Mouse (Mus musculus): Measurements from ENCODE around the gene Pir. TPM values are rescaled to one million over a fixed set of nuclear protein-coding genes. Genes with fewer than 3 reads are reported as not detected.
A peak's percentile ranks its signal among the peaks of the same experiment; 100 is the strongest.

The Pir gene
- total RNA-seq (2021): 1 to 10 TPM; 4.9 to 7.2 TPM

DNA sequence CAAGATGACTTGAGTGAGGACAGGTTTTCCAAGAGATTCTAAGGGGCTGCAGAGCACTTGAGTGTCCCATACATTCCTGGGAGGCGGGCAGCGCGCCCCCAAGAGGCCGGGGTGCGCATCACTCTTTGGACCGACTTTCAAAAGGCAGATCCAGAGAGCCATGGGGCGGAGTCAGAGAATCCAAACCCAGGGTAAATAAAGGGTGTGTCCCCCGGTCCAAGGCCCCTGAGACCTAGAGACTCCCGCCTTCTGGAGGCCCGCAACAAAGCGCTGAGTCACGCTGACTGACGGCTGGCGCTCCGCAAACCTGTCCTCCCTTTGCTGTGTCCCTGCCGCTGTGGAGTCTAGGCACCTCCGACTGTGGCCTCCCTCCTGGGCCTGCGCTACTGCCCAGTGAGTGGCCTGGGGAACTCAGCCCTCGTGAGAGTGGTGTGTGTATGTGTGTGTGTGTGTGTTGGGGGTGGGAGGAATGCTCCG lies at the start of gene Pir:
TSS of gene Pir (plus strand) at position 87 of the 477 bp plus-strand sequence.
- intact Hi-C loops (cut with DNase I): loop anchor here (5.0 kb wide), 1 partner anchor 72 kb away; no protein-coding TSS in a partner anchor
- peak; percentile 48 to 57 for DNase-seq

DNA sequence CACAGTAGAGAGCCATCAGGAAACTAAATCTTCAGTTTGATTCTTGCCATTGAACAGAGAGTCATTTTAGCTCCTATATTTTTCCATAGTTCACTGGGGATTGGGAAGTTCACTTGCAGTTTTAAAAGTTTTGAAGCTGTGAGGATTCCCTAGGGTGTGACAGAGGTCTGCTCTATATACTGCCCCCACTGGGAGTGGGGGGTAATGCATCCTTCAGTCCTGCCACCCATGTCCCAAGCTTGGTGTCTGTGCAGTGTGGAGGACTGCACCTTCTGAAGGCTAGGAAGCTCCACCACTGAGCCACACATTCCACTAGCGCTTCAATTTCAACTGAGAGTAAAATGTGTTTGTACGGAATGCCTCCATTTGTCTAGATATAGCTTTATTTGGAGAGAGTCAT lies 47.2 kb upstream of the Pir start:
- DNase-seq: no peak

DNA sequence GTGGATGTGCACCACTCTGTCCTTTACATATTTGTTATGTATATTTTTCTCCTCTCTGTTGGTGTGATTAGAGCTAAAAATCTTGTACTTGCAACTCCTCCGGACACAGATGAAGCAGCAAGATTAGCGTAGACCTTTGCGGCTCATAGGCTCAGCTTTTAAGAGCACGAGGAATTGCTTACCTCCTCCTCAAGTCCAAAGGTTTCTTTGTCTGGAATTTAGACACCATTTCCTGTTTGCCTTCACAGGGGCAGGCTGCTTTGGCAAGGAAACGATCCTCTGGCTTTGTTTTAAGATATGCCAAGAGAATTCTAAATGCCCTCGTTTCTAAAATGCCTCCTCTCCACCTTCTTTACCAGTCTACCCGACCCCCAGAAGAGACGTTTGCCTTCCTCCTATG lies 35.8 kb upstream of the Pir start:
- DNase-seq: no peak
- intact Hi-C loops (cut with DNase I): no loop called here

More for the DNA sequence above, 47.2 kb upstream of the Pir start:
- intact Hi-C loops (cut with DNase I): no loop called here

DNA sequence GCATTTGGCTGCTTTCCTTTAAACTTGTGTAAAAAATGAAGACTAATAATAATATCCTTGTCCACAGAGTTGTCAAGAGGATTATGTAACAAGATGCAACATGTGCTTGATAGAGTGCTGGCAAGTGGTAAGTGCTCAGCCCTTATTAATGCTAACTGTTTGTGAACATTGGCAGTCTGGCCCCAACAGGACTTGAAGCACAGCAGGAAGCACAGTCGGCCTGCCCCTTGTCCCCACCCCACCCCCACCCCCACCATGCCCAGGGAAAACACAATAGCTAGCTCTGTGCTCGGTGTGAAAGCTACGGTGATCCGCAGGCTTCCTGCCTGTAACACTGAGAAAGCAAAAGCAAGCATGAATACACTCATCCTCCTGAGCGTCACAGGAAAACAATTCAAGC lies 23.5 kb upstream of the Pir start:
- DNase-seq: no peak
- intact Hi-C loops (cut with DNase I): no loop called here

DNA sequence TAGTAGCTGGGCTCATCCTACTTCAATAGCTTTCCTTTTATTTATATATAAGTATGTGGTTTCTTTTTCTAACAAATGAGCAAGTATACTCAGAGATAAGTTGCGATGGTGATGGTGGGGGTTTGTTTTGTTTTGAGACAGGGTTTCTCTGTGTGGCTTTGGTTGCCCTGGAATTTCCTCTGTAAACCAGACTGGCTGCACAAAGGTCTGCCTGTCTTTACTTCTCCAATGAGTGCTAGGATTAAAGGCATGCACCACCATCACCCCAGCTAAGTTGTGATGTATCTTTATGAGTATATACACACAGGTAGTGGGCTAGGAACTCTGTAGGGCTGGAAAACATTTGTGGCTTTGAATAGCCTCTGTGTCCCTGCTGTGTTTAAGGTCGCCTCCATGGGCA lies 22.4 kb upstream of the Pir start:
- DNase-seq: no peak
- intact Hi-C loops (cut with DNase I): no loop called here

DNA sequence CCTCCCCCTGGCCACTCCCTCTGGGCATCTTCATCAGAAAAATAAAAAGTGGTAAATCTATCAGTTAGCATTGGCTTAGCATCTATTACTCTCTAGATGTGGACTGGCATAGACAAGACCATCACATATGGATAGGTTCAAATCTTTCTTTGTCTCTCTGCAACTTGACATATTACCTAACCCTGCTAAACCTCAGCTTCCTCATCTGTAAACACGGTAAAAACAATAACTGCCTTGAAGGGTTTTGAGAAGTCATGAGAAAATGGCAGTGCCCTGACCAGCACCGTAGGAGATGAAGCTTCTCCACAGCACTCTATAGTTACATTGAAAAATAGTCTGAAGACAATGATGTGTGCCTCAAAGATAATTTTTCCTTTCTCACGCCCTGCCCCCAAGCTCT lies 12.6 kb upstream of the Pir start:
- no peak for DNase-seq
- intact Hi-C loops (cut with DNase I): no loop called here

DNA sequence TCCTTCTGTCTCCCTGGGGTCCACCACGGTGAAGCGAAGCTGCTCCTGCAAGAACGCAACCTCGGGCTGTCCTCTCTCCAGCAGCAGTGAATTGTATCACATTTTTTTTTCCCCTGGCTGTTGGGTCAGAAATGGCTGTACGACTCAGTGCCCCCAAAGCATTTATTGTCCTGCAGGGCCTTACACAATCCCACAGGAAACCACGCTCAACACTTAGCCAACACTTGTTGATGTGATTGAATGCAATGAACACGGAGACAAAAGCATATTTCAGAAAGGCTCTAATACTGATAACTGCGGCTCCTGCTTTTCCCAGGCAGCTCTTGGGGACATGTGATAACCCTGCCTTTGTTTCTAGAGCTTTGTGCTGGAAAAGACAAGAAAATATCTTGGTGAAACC lies 11.1 kb upstream of the Pir start, which contains the start of gene Bmx:
TSS of gene Bmx (minus strand) at position 137 of the 400 bp plus-strand sequence.
- DNase-seq: no peak
- intact Hi-C loops (cut with DNase I): no loop called here

DNA sequence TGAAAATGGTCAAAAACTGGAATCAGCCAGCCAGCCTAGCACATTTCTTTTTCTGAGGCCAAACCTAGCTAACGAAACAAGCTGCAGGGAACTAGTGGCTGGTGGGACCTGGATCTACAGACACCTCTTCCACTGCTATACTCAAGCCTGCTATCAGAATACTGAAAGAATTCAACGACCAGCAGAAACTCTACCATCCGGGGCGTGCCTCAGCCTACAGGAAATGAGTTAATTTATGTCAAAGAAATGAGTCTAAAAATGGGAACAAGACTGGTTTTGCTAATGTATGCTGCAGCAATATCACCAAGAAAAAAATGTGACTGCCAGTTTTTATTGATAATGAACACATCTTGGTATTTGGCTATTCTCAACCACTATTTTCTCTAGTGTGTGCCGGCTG lies 10.5 kb upstream of the Pir start:
- DNase-seq: no peak

DNA sequence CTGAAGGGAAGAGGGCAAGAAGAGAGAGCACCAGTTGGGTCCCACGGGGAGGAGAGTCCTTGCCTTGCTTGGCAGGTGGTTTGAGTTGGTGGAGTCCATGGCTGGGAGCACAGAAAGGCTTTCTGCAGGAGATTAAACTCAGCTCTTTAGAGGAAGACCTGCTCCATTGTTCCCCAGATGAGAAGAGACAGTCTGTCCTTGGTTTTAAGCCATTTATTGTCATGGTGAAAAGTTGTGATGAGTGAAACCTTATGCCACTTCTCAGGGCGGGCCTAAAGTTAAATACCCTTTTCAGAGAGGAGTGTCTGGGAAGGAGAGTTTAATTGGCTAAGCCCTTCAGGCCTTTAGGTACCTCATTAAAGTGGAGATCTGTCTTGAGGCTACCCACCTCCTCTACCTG lies 6.9 kb upstream of the Pir start:
- intact Hi-C loops (cut with DNase I): no loop called here
- DNase-seq: no peak

More for the DNA sequence above, 10.5 kb upstream of the Pir start:
- intact Hi-C loops (cut with DNase I): no loop called here

DNA sequence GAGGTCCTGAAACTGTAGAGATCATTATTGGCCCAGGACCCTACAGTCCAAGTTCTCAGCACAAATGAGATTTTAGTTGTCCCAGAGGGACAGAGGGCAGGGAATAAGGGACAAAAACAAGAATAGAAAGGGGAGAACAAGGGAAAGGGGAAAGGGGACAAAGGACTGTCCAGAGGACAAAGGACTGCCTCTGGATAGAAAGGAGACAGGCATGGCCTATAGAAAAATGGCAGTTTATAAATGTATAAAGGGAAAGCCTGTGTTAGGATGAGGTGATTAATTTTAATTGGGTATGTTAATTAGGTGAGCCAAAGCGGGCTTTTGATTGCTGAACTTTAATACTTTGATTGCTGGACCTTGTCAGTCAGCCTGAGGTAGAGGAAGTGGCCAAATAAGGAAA lies 4.3 kb upstream of the Pir start:
- intact Hi-C loops (cut with DNase I): loop anchor here (5.0 kb wide), 1 partner anchor 68 kb away; no protein-coding TSS in a partner anchor
- DNase-seq: no peak

DNA sequence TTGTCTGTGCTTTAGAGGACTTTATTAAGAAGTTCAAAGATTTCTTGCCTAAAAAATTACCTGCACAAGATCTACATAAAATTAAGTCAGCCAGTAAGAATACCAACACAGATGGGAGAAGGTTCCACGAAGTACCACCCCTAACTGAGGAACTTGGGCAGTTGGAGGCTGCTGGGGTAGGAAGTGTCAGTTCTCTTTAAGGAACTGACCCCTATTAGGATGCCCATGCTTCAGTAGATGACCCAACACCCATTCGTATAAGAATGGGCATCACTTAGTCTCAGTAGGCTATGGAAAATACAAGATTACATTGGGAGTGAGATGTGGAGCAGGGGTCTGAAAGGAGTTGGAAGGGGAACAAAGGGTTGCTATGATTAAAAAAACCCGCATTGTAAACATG lies 1.4 kb downstream of the Pir start:
- DNase-seq: no peak
- intact Hi-C loops (cut with DNase I): no loop called here

DNA sequence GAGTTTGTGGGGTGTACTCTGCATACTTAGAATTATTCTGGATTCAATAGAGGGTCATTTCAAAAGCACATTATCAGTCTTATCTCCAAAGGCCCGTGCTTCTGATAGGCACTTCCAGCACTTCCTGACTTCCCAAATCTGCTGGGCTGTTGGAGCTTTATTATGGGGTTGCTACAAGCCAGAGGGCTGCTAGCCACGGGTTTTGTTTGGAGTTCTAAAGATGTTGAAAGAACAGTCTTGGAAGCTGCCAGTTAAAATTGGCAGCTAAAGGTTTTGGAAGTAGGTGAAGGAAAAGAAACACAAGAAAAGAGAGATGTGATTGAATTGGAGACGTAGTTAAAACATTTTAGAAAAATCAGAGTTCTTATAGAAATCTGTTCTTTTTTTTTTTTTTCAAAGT lies 6.4 kb downstream of the Pir start:
- intact Hi-C loops (cut with DNase I): no loop called here
- DNase-seq: no peak

DNA sequence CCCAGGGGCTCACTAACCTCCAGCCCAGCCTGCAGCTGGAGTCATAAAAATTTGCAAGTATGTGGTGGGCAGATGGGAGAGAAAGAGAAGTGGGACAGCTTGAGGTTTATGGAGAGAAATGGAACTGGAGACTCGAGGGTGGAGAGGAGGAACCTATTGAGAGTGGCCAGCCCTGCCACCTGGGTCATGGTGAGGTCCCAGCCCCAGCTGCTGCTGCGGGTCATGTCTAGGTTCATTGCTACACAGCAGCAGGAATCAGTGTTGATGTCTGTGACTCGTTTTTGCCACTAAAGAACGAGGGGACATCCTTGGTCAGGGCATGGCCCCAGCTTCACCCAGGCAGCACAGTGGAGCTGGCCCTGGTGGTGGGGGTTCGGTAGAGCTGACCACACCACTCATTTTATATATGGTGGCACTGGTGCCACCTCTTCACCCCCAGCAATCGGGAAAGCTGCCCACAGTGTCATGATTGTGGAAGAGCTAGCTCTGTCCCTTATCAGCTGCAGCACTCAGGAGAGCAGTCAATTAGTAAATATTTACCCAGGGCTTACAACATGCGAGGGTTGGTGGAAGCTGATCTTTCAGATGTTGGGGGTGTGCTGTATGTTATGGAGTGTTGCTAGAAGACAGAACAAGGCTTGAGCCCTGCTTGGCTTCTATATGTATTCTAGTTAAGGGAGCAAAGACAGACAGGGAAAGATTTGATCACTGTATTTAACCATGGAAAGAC lies 11.9 kb downstream of the Pir start:
- intact Hi-C loops (cut with DNase I): no loop called here
- DNase-seq: no peak

DNA sequence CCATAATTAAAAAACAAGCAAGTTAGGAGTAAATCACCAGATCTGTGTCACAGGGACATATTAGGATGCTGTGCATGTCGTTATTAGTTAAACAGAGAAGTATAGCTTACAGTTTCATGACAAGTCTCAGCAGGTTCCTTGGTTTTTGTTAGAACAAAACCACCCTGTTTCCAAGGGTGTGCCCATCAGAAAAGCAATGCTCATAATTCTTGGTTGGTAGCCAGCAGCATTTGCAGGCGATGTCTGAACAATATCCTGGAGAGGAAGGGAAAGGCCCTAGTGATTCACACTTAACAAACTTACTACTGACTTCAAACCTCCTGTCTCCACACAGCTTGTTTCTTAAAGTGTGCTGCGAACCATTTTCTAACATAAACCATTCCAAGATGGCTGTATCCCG lies 14.6 kb downstream of the Pir start:
- intact Hi-C loops (cut with DNase I): no loop called here

DNA sequence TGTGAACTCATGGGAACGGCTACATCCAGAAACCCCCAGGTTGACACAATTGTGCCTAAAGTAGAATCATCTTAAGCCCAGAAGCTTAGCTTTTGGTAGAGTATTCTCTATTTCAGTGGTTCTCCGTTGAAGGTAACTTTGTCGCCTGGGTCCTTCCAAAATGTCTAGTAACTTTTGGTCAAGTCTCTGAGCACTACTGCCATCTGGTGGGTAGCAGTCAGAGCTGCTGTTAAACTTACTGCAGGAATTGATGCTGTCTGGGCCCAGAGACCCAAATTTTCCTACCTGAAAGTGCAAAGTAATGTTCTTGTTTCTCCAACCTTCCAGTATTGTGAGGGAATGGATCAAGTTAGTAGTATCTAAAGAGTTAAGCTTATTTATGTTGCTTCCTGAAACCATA lies 17.9 kb downstream of the Pir start:
- peak in 1 of 2 experiments; percentile 19 for DNase-seq
- intact Hi-C loops (cut with DNase I): loop anchor here (1.0 to 2.0 kb wide), 2 partner anchors 103 to 162 kb away; no protein-coding TSS in a partner anchor

More for the DNA sequence above, 14.6 kb downstream of the Pir start:
- no peak for DNase-seq

DNA sequence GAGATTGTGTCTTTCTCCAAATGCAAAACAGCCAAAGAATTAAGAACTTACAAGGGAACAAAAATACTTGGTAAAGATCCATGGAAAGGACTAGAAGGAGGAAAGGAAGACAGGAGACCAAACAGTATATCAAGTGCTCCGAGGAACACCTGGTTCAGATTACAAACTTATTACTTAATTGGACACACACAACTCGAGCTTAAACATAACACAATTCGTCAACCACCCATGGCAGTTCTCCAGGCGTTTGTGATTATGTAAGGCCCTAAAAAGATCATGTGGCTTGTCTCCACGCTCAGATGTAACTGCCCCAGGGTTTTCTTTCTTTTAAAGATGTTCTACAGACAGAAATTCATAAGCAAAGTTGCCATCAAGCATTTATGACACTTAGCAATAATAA lies 22.0 kb downstream of the Pir start:
- DNase-seq: no peak
- intact Hi-C loops (cut with DNase I): loop anchor here (10.0 kb wide), 1 partner anchor 206 kb away; the partner anchor contains the start of gene Cltrn

DNA sequence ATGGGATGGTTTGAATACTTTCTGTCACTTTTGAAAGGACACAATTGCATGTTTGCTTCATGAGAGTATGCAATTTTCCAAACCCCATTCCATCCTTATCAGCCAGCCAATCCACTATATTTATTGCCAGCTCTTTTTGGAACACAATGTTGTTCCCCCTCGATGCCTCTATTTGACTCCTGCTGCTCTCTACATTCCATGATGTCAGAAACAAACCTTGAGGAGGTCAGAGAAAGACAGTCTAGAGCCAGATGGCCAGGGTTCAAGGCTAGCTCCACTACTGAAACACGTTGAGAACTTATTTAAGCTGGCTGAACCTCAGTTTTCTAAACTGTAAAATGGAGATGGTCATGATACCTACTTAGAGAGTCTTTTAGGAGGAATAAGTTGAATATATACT lies 37.1 kb downstream of the Pir start:
- intact Hi-C loops (cut with DNase I): no loop called here
- DNase-seq: no peak

DNA sequence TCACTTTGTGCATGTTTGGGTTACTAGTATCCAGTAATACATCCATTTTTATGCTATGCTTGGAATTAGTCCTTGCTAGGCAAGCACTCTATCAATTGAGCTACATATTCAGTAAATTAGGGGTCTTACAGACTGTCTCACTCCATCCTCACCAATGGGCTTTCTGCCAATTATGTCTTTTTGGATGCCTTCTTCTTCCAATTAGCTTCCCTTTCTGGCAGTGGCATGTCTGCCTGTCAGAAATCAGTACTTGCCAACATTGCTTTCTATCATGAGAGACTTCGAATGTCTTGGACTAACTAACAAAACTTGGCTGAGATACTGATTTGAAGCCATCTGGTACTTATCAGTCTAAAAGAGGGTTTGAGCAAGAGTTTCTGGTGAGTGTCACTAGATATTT lies 44.7 kb downstream of the Pir start:
- intact Hi-C loops (cut with DNase I): no loop called here
- no peak for DNase-seq

DNA sequence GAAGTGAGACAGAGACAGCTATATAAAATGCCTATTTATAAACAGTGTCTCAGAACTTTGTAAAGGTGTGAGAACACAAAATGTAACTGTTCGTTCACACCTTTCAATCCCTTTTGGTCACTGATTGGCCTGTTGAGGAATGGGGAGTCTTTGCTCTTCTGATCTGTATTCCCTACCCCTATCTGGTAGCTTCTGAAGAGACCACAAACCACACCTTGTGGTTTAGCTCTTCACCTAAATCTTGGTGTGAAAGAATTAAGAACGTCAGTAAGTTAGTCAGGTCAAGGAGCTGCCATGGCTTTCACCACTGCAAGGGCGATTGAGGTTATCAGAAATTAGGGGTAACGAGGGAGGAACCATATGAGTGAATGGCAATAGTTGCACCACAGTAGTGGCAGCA lies 49.4 kb downstream of the Pir start:
- intact Hi-C loops (cut with DNase I): no loop called here
- DNase-seq: no peak

DNA sequence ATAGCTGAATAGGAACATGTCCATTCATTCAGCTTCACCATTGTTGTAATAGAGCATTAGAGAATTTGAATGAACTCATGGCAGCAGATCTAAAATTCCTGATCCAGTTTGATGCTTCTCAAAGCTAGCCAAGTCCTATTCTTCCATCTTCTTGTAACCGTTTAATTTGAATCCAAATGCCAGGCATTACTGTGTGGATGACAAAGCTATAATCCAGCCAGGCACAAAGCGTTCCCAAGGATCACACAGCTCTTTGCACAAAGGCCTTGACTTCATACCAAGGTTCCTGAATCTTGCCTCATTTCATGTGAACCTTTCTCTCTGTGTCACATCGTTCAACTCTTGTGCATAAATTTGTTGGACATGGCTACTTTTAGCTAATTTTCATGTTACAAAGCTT lies 50.9 kb downstream of the Pir start:
- intact Hi-C loops (cut with DNase I): no loop called here
- no peak for DNase-seq

DNA sequence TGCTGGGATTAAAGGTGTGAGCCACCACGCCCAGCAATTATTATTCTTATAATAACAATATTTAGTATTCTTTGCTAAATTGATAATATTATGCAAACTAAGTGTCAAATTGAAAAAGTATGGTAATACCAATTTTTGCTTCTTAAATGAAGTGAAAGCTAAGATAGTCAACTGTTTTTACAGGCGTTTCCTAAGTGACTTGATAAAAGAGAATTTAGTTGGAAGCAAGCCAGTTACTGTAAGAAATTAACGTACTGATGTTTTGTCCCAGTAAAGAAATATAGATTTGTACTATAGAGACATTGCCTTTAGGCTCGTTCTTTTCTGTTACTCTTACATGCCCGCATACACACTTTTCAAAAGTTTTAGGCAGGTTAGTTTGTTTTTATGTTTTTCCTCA lies 53.3 kb downstream of the Pir start:
- DNase-seq: no peak
- intact Hi-C loops (cut with DNase I): no loop called here

DNA sequence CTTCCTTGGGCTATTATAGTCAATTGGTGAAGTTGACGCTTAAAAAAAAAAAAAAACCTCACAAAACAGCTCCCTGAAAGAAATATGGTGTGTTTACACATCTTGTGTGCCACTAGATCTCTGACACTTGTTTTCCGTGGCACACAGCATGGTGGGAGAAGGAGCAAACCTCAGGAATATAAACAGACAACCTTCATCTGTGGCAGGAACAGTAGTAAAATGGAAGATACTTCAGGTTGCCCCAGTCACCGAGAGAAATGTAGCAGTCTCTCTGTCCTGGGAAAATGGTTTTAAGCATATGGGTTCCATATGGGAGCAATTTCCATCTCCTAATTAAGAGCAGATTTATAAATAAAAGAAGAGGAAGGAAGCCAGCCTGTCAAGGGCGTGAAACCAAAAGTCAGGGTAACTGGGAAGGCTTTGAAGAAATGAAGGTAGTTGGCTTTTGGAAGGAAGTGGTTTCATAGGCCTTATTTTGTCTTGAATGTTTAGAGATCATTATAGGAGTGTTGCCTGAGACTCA lies 54.3 kb downstream of the Pir start:
- intact Hi-C loops (cut with DNase I): no loop called here
- DNase-seq: no peak
